Mouse (Mus musculus): Measurements from ENCODE around the gene Tigar.

Tigar gene

GRCm38 (mm10) chr6:127109402-127109930, at the start of gene Tigar:
TSS of gene Tigar (minus strand) at chr6:127109557.
- in situ Hi-C loops (cut with MboI; ENCODE audit: low sequenced_read_pairs), result no loop called here

- in situ Hi-C loops (cut with MboI; ENCODE audit: low sequenced_read_pairs), result no loop called here
Observed at GRCm38 (mm10) chr6:127157321-127157720, 48.0 kb upstream of the Tigar start.

- in situ Hi-C loops (cut with MboI; ENCODE audit: low sequenced_read_pairs), result no loop called here
Observed at GRCm38 (mm10) chr6:127155468-127155867, 46.1 kb upstream of the Tigar start.

- in situ Hi-C loops (cut with MboI; ENCODE audit: low sequenced_read_pairs), result no loop called here
Observed at GRCm38 (mm10) chr6:127154708-127155268, 45.4 kb upstream of the Tigar start.

- in situ Hi-C loops (cut with MboI; ENCODE audit: low sequenced_read_pairs), result no loop called here
Observed at GRCm38 (mm10) chr6:127153972-127154707, 44.8 kb upstream of the Tigar start.

- in situ Hi-C loops (cut with MboI; ENCODE audit: low sequenced_read_pairs), result no loop called here
Observed at GRCm38 (mm10) chr6:127153296-127153800, 44.0 kb upstream of the Tigar start.

GRCm38 (mm10) chr6:127152106-127152951, 43.0 kb upstream of the Tigar start, which contains the start of gene Ccnd2:
TSS of gene Ccnd2 (minus strand) at chr6:127152193.
- in situ Hi-C loops (cut with MboI; ENCODE audit: low sequenced_read_pairs), result no loop called here

GRCm38 (mm10) chr6:127151565-127152105, 42.3 kb upstream of the Tigar start:
- in situ Hi-C loops (cut with MboI; ENCODE audit: low sequenced_read_pairs), result no loop called here

- in situ Hi-C loops (cut with MboI; ENCODE audit: low sequenced_read_pairs), result no loop called here
Observed at GRCm38 (mm10) chr6:127150663-127151564, 41.6 kb upstream of the Tigar start.

- in situ Hi-C loops (cut with MboI; ENCODE audit: low sequenced_read_pairs), result loop anchor here (10.0 kb wide), 1 partner anchor 205 kb away; no protein-coding TSS in a partner anchor
Observed at GRCm38 (mm10) chr6:127149944-127150662, 40.7 kb upstream of the Tigar start.

- in situ Hi-C loops (cut with MboI; ENCODE audit: low sequenced_read_pairs), result loop anchor here (10.0 kb wide), 1 partner anchor 205 kb away; no protein-coding TSS in a partner anchor
Observed at GRCm38 (mm10) chr6:127149303-127149943, 40.1 kb upstream of the Tigar start.

- in situ Hi-C loops (cut with MboI; ENCODE audit: low sequenced_read_pairs), result loop anchor here (10.0 kb wide), 1 partner anchor 206 kb away; no protein-coding TSS in a partner anchor
Observed at GRCm38 (mm10) chr6:127148526-127149302, 39.4 kb upstream of the Tigar start.

GRCm38 (mm10) chr6:127147665-127148064, 38.3 kb upstream of the Tigar start:
- in situ Hi-C loops (cut with MboI; ENCODE audit: low sequenced_read_pairs), result loop anchor here (10.0 kb wide), 1 partner anchor 207 kb away; no protein-coding TSS in a partner anchor

- in situ Hi-C loops (cut with MboI; ENCODE audit: low sequenced_read_pairs), result loop anchor here (10.0 kb wide), 1 partner anchor 208 kb away; no protein-coding TSS in a partner anchor
Observed at GRCm38 (mm10) chr6:127146322-127146947, 37.1 kb upstream of the Tigar start.

- in situ Hi-C loops (cut with MboI; ENCODE audit: low sequenced_read_pairs), result loop anchor here (10.0 kb wide), 1 partner anchor 209 kb away; no protein-coding TSS in a partner anchor
Observed at GRCm38 (mm10) chr6:127145464-127146190, 36.3 kb upstream of the Tigar start.

Measured in CH12F3 (cell line).